Mouse (Mus musculus): Measurements from ENCODE around the gene Tex13c2. TPM values are rescaled to one million over a fixed set of nuclear protein-coding genes. Genes with fewer than 3 reads are reported as not detected.

The Tex13c2 gene
- polyA plus RNA-seq, 1 experiment from 2014 or later: not detected

DNA sequence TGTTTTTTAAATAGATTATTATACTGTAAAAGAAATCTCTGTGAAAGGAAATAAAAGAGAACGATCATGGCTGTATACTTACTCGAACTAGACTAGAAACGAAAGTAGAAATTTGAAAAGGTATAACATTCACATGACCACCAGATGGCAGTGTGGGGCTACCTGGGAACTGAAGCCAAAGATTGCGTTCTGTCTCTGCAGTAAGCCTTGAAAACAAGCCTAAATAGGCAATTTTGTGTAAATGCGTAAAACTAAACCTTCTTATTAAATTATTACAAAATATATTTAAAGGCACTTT lies 51.2 kb downstream of the Tex13c2 start:
- no peak for ATAC-seq (ENCODE audit: insufficient number of reproducible peaks, insufficient read depth, low FRiP score, low TSS enrichment, low read depth)
- Histone ChIP-seq H3K9me3 (no peaks in the 10 kb centered on the region), H3K9ac (no peak overlapping the region), H3K4me2 (peak overlapping the region; percentile 42), H3K4me1 (no peaks in the 10 kb centered on the region), H3K36me3 (no peaks in the 10 kb centered on the region), H3K27ac (no peak overlapping the region), H3K27me3 (no peaks in the 10 kb centered on the region), H3K4me3 (peak overlapping the region; percentile 21; the same call in 1 of the 2 replicates)
- 33% methylated on average over 5 of the region's 5 CpGs for WGBS

Other genes with a start within 250 kb of the Tex13c2 start
- gene Sh2d1a, start 12.8 kb downstream of the Tex13c2 start, polyA plus RNA-seq (2015; fragmentation: Nextera tagmentation; extraction: Ambion mirVana): 0.87 and 0.96 TPM in 2 replicates

Measured in embryonic facial prominence, embryonic 13.5 days (tissue).